Mouse (Mus musculus): ENCODE results near the gene Cherp. TPM values are rescaled to one million over a fixed set of nuclear protein-coding genes. Genes with fewer than 3 reads are reported as not detected.
A peak's percentile ranks its signal among the peaks of the same experiment; 100 is the strongest.

The Cherp gene
- polyA plus RNA-seq, 1 experiment from 2014 or later = 45.6 TPM

DNA sequence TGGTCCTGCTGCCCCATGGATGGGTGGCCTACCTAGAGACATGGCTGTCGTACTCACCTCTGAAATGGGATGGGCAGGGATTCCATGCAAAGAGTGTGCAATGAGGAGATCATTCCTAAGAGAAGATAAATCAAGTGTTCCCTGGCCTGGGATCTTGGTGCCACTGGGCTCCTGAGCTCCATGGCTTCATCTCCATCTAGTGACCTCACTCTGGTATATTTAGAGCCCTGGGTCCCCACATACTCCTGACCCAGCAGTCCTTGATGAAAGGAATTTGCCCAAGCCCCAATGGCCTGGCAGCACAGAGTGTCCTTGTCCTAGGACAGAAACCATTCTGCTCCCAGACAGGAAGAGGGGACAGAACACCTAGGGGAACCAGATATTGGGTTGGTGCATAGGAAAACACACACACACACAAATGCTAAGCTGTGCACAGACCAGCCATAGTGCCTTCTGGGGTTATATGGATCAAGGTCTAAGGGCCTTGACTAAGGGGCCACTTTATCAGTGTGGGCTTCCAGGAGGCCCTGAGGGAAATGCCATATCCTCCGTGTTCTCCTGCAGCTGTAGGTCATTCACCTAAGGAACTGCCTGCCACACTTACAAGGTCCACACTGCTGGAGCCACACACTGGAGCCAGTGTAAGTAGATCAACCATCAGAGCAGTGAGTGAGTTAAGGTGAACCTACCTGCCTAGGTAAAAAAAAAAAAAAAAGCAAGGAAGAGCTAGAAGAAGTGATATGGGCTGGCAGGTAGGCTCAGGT lies 24.7 kb upstream of the Cherp start:
- no peak for ATAC-seq (ENCODE audit: insufficient read depth, low FRiP score)
- 0 out of 2 replicates have a peak, but pooled peaks cover 8% of the 10 kb centered on the region for H3K4me1 ChIP-seq (ENCODE audit: control insufficient read depth, insufficient read depth, low read length)
- 84% methylated on average over 2 of the region's 2 CpGs for WGBS
- no peak overlapping the region for H3K27ac ChIP-seq (ENCODE audit: low read length)
- H3K4me3 ChIP-seq (replicated peaks; ENCODE audit: low read length) = no peak overlapping the region
- no peaks in the 10 kb centered on the region for H3K9me3 ChIP-seq (replicated peaks; ENCODE audit: control insufficient read depth, low read length)
- H3K27me3 ChIP-seq (ENCODE audit: control insufficient read depth, insufficient read depth, low read length) = no peaks in the 10 kb centered on the region
- H3K36me3 ChIP-seq (ENCODE audit: control insufficient read depth, insufficient read depth, low read length) = peaks cover 10% of the 10 kb centered on the region; the same call in 1 of the 2 replicates
- no peak overlapping the region for H3K9ac ChIP-seq (ENCODE audit: low read length)
- no peak overlapping the region for H3K4me2 ChIP-seq (ENCODE audit: low read depth, low read length)

DNA sequence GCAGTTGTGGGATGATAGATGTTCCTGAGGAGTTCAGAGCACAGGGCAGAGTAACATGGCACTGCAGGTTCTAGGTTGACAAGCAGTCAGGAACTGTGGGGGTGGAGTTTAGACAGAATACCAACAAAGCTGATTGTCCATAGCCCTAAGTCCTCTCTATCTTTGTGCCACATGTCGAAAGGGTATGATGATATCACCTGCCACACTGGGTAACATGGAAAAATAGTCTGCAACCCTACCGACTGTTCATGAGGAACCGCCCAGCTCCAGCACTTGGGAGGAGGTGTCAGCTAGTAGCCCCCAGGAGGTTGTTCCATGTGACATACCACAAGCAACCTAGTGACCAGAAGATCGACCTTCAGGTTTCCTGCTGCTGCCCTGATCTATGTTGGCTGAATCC lies 23.5 kb upstream of the Cherp start:
- peaks cover 8% of the 10 kb centered on the region for H3K4me1 ChIP-seq (ENCODE audit: control insufficient read depth, insufficient read depth, low read length)
- H3K9ac ChIP-seq (ENCODE audit: low read length) = no peak overlapping the region
- 90% methylated on average over 4 of the region's 4 CpGs for WGBS
- peaks cover 10% of the 10 kb centered on the region; the same call in 1 of the 2 replicates for H3K36me3 ChIP-seq (ENCODE audit: control insufficient read depth, insufficient read depth, low read length)
- H3K27me3 ChIP-seq (ENCODE audit: control insufficient read depth, insufficient read depth, low read length) = no peaks in the 10 kb centered on the region
- no peak overlapping the region for H3K27ac ChIP-seq (ENCODE audit: low read length)
- H3K4me3 ChIP-seq (replicated peaks; ENCODE audit: low read length) = no peak overlapping the region
- H3K9me3 ChIP-seq (replicated peaks; ENCODE audit: control insufficient read depth, low read length) = no peaks in the 10 kb centered on the region
- no peak overlapping the region for H3K4me2 ChIP-seq (ENCODE audit: low read depth, low read length)
- no peak for ATAC-seq (ENCODE audit: insufficient read depth, low FRiP score)

DNA sequence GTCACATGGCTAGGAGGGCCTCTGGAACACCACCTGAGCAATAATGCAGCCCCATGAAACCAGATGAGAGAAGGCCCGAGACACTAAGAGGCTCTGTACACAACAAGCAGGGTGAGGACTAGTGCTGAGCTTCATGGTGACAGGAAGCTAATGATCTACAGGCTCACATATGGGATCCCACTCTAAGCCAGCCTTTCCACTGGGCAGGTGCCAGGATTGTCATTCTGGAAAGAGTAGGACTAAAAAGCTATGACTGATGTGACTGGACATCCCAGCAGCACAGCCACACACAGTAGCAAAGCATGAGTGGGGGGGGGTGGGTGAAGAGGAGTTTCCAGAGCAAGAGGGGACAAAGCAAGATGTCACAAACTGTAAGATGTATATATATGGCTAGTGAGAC lies 22.9 kb upstream of the Cherp start:
- H3K9me3 ChIP-seq (replicated peaks; ENCODE audit: control insufficient read depth, low read length) = no peaks in the 10 kb centered on the region
- H3K27ac ChIP-seq (ENCODE audit: low read length) = no peak overlapping the region
- WGBS = 86% methylated on average over 1 of the region's 1 CpGs
- H3K4me3 ChIP-seq (replicated peaks; ENCODE audit: low read length) = no peak overlapping the region
- H3K4me1 ChIP-seq (ENCODE audit: control insufficient read depth, insufficient read depth, low read length) = peaks cover 9% of the 10 kb centered on the region
- no peak for ATAC-seq (ENCODE audit: insufficient read depth, low FRiP score)
- no peak overlapping the region for H3K4me2 ChIP-seq (ENCODE audit: low read depth, low read length)
- H3K27me3 ChIP-seq (ENCODE audit: control insufficient read depth, insufficient read depth, low read length) = no peaks in the 10 kb centered on the region
- no peak overlapping the region for H3K9ac ChIP-seq (ENCODE audit: low read length)
- peaks cover 10% of the 10 kb centered on the region; the same call in 1 of the 2 replicates for H3K36me3 ChIP-seq (ENCODE audit: control insufficient read depth, insufficient read depth, low read length)

DNA sequence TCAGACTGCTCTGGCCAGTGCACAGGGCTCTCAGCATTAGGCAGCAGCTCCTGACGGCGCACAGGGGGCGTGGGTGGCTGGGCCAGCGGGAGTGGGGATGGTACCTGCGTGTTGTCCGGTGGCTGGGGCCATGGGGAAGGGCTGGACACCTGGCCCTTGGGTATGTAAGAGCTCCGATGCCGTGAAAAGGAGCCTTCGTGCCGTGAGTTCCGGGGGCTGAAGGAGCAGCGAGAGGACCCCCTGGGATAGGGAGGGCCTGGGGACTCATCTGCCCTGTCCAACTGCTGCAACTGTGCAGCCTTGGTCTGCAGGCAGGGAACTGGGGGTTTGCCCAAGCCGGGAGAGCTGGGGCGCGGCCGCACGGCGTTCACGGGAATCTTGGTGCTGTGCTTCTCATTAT lies 21.2 kb upstream of the Cherp start:
- no peaks in the 10 kb centered on the region for H3K9me3 ChIP-seq (replicated peaks; ENCODE audit: control insufficient read depth, low read length)
- H3K4me1 ChIP-seq (ENCODE audit: control insufficient read depth, insufficient read depth, low read length) = peaks cover 16% of the 10 kb centered on the region
- no peak overlapping the region for H3K4me3 ChIP-seq (replicated peaks; ENCODE audit: low read length)
- no peak overlapping the region for H3K9ac ChIP-seq (ENCODE audit: low read length)
- no peaks in the 10 kb centered on the region for H3K27me3 ChIP-seq (ENCODE audit: control insufficient read depth, insufficient read depth, low read length)
- ATAC-seq (ENCODE audit: insufficient read depth, low FRiP score) = no peak
- 86% methylated on average over 19 of the region's 19 CpGs for WGBS
- no peak overlapping the region for H3K27ac ChIP-seq (ENCODE audit: low read length)
- peaks cover 10% of the 10 kb centered on the region; the same call in 1 of the 2 replicates for H3K36me3 ChIP-seq (ENCODE audit: control insufficient read depth, insufficient read depth, low read length)
- no peak overlapping the region for H3K4me2 ChIP-seq (ENCODE audit: low read depth, low read length)

DNA sequence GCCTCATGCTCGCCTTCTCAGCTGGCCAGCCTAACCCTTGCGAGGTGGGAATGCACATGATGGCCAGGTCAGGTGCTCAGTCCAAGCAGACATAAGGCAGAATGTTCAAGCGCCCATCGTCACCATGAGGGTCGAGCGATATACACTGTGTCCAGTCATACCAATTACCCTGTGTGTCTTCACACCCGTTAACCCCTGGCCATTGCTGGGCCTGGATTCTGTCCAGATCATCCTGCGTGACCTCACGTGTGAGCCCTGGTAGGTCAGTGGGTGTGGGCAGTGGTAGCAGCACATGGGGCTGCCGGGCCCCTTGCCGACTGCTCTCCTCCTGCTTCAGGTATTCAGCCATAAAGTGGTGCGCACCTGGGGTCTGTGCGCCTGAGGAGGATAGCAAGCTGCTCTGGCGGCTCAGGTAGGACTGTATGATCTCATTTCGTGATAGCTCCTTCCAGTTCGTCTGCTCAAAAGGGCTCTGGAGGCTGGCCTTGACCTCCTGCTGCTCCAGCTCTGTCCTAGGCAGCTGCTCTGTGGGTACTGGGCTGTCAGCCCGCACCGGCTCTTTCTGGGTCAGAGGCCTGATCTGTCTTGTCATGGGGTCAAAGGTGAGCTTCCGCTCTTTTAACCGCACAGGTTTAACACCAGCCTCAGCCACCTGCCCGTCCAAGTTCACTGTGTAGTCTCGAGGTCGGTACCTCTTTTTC lies 20.5 kb upstream of the Cherp start:
- Histone ChIP-seq H3K4me3 (replicated peaks; ENCODE audit: low read length) (no peak overlapping the region), H3K36me3 (ENCODE audit: control insufficient read depth, insufficient read depth, low read length) (peaks cover 10% of the 10 kb centered on the region; the same call in 1 of the 2 replicates), H3K9me3 (replicated peaks; ENCODE audit: control insufficient read depth, low read length) (no peaks in the 10 kb centered on the region), H3K27ac (ENCODE audit: low read length) (no peak overlapping the region), H3K4me1 (ENCODE audit: control insufficient read depth, insufficient read depth, low read length) (peaks cover 20% of the 10 kb centered on the region), H3K4me2 (ENCODE audit: low read depth, low read length) (no peak overlapping the region), H3K27me3 (ENCODE audit: control insufficient read depth, insufficient read depth, low read length) (no peaks in the 10 kb centered on the region), H3K9ac (ENCODE audit: low read length) (no peak overlapping the region)
- 88% methylated on average over 23 of the region's 23 CpGs for WGBS
- ATAC-seq (ENCODE audit: insufficient read depth, low FRiP score) = no peak

DNA sequence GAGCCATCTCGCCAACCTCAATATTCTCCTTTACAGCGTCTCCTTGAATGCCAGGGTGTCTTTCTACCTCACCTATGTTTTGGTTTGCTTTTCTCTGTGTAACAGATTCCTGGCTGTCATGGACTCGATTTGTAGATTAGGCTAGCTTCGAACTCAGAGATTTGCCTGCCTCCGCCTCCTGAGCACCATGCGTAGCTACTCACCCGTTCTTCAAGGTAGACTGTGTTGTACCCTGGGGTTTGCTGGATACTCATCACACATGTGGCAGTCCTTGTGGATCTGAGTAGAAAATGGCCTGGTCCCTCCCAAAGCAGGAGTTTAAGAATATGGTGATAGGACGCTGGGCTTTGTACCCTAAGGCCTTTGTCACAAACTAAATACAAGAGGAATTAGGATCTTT lies 18.4 kb upstream of the Cherp start:
- H3K9me3 ChIP-seq (replicated peaks; ENCODE audit: control insufficient read depth, low read length) = no peaks in the 10 kb centered on the region
- peaks cover 20% of the 10 kb centered on the region for H3K4me1 ChIP-seq (ENCODE audit: control insufficient read depth, insufficient read depth, low read length)
- H3K4me2 ChIP-seq (ENCODE audit: low read depth, low read length) = peak overlapping the region; percentile 59
- peak overlapping the region; percentile 87 for H3K4me3 ChIP-seq (replicated peaks; ENCODE audit: low read length)
- H3K36me3 ChIP-seq (ENCODE audit: control insufficient read depth, insufficient read depth, low read length) = peaks cover 10% of the 10 kb centered on the region; the same call in 1 of the 2 replicates
- no peaks in the 10 kb centered on the region for H3K27me3 ChIP-seq (ENCODE audit: control insufficient read depth, insufficient read depth, low read length)
- 11% methylated on average over 8 of the region's 8 CpGs for WGBS
- peak overlapping the region; percentile 68 for H3K9ac ChIP-seq (ENCODE audit: low read length)
- H3K27ac ChIP-seq (ENCODE audit: low read length) = peak overlapping the region; percentile 42; the same call in 1 of the 2 replicates
- ATAC-seq (ENCODE audit: insufficient read depth, low FRiP score) = no peak

DNA sequence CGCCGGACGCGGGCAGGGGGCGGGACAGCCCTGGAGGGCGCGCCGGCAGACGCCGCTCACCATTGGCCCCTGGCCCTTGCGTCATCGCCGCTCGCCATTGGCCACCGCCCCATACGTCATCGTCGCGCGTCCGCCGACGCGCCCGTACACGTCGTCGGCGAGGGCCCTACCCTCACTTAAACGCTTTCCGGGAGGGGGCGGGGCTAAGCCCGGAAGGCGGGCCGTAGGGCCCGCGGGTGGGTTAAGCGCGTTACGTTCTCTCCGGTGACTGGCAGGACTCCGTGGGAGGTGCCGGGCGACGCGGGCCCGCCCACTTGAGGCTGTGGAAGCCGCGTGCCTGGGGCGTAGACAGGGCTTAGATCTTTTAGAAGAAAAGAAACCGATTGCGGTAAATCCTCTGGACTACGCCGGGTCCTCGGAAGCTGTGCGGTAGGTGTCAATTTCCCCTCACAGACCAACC lies 17.6 kb upstream of the Cherp start:
- Histone ChIP-seq H3K4me3 (replicated peaks; ENCODE audit: low read length) (peak overlapping the region; percentile 87), H3K4me2 (ENCODE audit: low read depth, low read length) (peak overlapping the region; percentile 90), H3K4me1 (ENCODE audit: control insufficient read depth, insufficient read depth, low read length) (peaks cover 20% of the 10 kb centered on the region), H3K27me3 (ENCODE audit: control insufficient read depth, insufficient read depth, low read length) (no peaks in the 10 kb centered on the region), H3K9ac (ENCODE audit: low read length) (peak overlapping the region; percentile 88), H3K9me3 (replicated peaks; ENCODE audit: control insufficient read depth, low read length) (no peaks in the 10 kb centered on the region), H3K27ac (ENCODE audit: low read length) (peak overlapping the region; percentile 72; the same call in 1 of the 2 replicates), H3K36me3 (ENCODE audit: control insufficient read depth, insufficient read depth, low read length) (peaks cover 14% of the 10 kb centered on the region; the same call in 1 of the 2 replicates)
- ATAC-seq (ENCODE audit: insufficient read depth, low FRiP score) = peak; percentile 99
- WGBS = under 1% methylated on average over 56 of the region's 56 CpGs

DNA sequence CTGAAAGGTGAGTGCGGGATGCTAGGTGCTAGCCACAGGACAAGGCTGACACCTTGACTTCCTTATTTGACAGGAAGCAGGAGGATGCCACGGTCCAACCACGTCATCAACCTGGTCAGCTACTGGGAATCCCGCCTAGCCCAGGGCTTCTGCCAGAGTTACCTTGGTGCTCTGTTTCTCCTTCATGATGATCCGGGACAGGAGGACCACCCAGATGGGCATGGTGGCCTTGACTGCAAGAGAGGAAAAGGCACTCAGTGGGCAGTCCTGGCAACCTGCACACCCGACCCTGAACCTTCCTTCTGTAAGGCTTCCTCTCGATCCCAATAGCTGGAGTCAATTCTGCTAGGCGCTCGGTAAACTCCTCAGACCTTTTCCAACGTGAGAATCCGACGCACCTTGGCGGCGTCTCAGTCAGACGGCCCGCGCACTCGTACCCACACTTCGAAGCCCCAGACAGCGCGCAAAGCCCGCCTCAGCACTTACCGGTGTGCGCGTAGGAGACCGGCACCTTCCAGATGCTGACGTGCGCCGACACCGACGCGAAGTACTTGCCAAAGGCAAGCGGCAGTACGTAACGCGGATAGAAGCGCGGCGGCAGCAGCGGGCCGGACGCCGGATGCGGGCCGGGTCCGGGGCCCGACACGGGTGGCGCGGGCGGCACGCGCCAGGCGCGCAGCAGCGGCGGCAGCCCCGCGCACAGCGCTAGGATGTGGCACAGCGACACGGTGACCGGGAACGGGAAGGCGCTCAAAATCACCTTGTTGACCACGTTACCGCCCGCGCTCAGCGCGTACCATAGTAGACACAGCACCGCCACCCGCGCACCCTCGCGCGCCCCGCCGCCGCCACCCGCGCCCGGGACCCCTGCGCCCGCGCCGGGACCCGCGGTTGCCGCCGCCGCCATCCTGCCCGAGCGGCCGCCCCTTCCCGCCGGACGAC lies 16.9 kb upstream of the Cherp start, which contains the start of gene Slc35e1:
TSS of gene Slc35e1 (minus strand) at position 935 of the 942 bp plus-strand sequence.
- WGBS = under 1% methylated on average over 80 of the region's 98 CpGs
- Histone ChIP-seq H3K27me3 (ENCODE audit: control insufficient read depth, insufficient read depth, low read length) (no peaks in the 10 kb centered on the region), H3K9me3 (replicated peaks; ENCODE audit: control insufficient read depth, low read length) (no peaks in the 10 kb centered on the region), H3K9ac (ENCODE audit: low read length) (peak within 1 kb of the TSS; percentile 88), H3K4me2 (ENCODE audit: low read depth, low read length) (peak within 1 kb of the TSS; percentile 90), H3K36me3 (ENCODE audit: control insufficient read depth, insufficient read depth, low read length) (peaks cover 14% of the 10 kb centered on the region; the same call in 1 of the 2 replicates), H3K4me1 (ENCODE audit: control insufficient read depth, insufficient read depth, low read length) (peaks cover 20% of the 10 kb centered on the region), H3K27ac (ENCODE audit: low read length) (peak within 1 kb of the TSS; percentile 72), H3K4me3 (replicated peaks; ENCODE audit: low read length) (peak within 1 kb of the TSS; percentile 87)
- ATAC-seq (ENCODE audit: insufficient read depth, low FRiP score) = peak; percentile 26; the same call in 1 of the 2 replicates
